Mouse (Mus musculus) large intestine, adult 2 months (tissue): ENCODE data around the gene N4bp2l2. TPM values are rescaled to one million over a fixed set of nuclear protein-coding genes. Genes with fewer than 3 reads are reported as not detected.

ENCODE experiments used
- DNase-seq: peaks from one replicate; pipeline ENCODE4 v3.0.0-alpha.2; 2012; ENCODE audit warnings: low read depth, low spot score
- WGBS: fragments of 180-500 bp; shearing (Covaris S2); methylation state at CpG from one replicate; pipeline ENCODE4 v1.1.7; 2018; 5-methylcytosine and 5-hydroxymethylcytosine counted together
- polyA plus RNA-seq: library from polyadenylated mRNA; depleted of rRNA; stranded (reverse); fragments of >200 nt; gene quantifications from 2 replicates; pipeline ENCODE4 v1.2.3, GENCODE M21; 2012

The N4bp2l2 gene
- polyA plus RNA-seq, 1 experiment = 4.8 TPM

GRCm38 (mm10) chr5:150599301-150600294 lies 66.4 kb downstream of the N4bp2l2 start:
- DNase-seq = no peak
- 62% methylated on average over 13 of the region's 13 CpGs for WGBS

- DNase-seq = no peak
Observed at GRCm38 (mm10) chr5:150598202-150599119, 67.5 kb downstream of the N4bp2l2 start.

GRCm38 (mm10) chr5:150597088-150597487 lies 68.9 kb downstream of the N4bp2l2 start, which contains the start of gene N4bp2l1:
TSS of gene N4bp2l1 (minus strand) at chr5:150597188.
- WGBS = 90% methylated on average over 7 of the region's 7 CpGs
- no peak for DNase-seq

More at GRCm38 (mm10) chr5:150598202-150599119, 67.5 kb downstream of the N4bp2l2 start:
- whole genome bisulfite sequencing = 62% methylated on average over 21 of the region's 21 CpGs

- WGBS = 31% methylated on average over 11 of the region's 11 CpGs
- DNase-seq = no peak
Observed at GRCm38 (mm10) chr5:150595366-150596016, 70.5 kb downstream of the N4bp2l2 start.

- DNase-seq = no peak
- 14% methylated on average over 17 of the region's 17 CpGs for WGBS
Observed at GRCm38 (mm10) chr5:150594649-150595339, 71.2 kb downstream of the N4bp2l2 start.

GRCm38 (mm10) chr5:150593756-150594648 lies 72.0 kb downstream of the N4bp2l2 start:
- no peak for DNase-seq
- 1% methylated on average over 102 of the region's 102 CpGs for WGBS

GRCm38 (mm10) chr5:150592904-150593755 lies 72.9 kb downstream of the N4bp2l2 start:
- peak; percentile 37 for DNase-seq
- 12% methylated on average over 40 of the region's 40 CpGs for WGBS

- 55% methylated on average over 13 of the region's 13 CpGs for WGBS
- DNase-seq = peak; percentile 36
Observed at GRCm38 (mm10) chr5:150592186-150592903, 73.6 kb downstream of the N4bp2l2 start.

- WGBS = 60% methylated on average over 2 of the region's 2 CpGs
- no peak for DNase-seq
Observed at GRCm38 (mm10) chr5:150589945-150590344, 76.0 kb downstream of the N4bp2l2 start.

- no peak for DNase-seq
- 61% methylated on average over 6 of the region's 6 CpGs for WGBS
Observed at GRCm38 (mm10) chr5:150584337-150584729, 81.7 kb downstream of the N4bp2l2 start.

GRCm38 (mm10) chr5:150583622-150584336 lies 82.2 kb downstream of the N4bp2l2 start:
- WGBS = 43% methylated on average over 5 of the region's 5 CpGs
- no peak for DNase-seq

- WGBS = 50% methylated on average over 5 of the region's 5 CpGs
- no peak for DNase-seq
Observed at GRCm38 (mm10) chr5:150583181-150583580, 82.8 kb downstream of the N4bp2l2 start.

GRCm38 (mm10) chr5:150581180-150581579 lies 84.8 kb downstream of the N4bp2l2 start:
- 57% methylated on average over 6 of the region's 6 CpGs for WGBS
- DNase-seq = no peak

GRCm38 (mm10) chr5:150578613-150579171 lies 87.3 kb downstream of the N4bp2l2 start:
- DNase-seq = no peak
- 22% methylated on average over 6 of the region's 6 CpGs for WGBS

- no peak for DNase-seq
- WGBS = 87% methylated on average over 11 of the region's 11 CpGs
Observed at GRCm38 (mm10) chr5:150576832-150577231, 89.2 kb downstream of the N4bp2l2 start.

- no peak for DNase-seq
- 55% methylated on average over 5 of the region's 5 CpGs for WGBS
Observed at GRCm38 (mm10) chr5:150574885-150575284, 91.1 kb downstream of the N4bp2l2 start.
